Mouse (Mus musculus): ENCODE data around the gene Brinp2.

DNA sequence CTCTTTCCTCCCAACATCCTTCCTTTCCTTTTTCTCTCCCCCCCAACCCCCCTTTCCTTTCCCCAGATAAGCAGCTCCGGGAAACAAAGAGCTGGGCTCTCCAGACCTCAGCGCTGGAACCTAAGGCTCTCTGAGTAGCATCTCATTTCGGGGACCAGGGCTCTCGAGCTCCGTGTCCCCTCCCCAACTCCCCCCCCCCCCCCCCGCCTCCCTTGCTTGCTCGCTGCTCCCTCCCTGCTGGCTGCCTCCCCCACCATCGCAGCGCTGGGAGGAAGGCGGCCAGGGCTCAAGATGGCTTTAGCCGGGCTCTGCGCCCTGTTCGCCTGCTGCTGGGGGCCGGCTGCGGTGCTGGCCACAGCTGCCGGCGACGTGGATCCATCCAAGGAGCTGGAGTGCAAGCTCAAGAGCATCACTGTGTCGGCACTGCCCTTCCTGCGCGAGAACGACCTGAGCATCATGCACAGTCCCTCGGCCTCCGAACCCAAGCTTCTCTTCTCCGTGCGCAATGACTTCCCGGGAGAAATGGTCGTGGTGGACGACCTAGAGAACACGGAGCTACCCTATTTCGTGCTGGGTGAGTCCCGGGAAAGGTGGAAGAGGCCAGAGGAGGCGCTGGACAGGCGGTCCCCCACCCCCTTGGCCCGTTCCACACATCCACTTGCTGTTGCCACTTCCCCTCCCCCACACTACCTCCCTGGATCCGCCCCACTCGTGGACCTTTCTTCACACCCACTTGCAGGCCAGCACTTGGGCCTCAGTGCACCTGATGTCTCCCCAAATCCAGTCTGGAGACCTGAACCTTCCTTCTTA is 6.4 kb upstream of the Brinp2 start:
- TF ChIP-seq CTCF (IDR thresholded peaks at IDR 0.05; ENCODE audit: borderline replicate concordance, insufficient read depth, low read length) (no peak), POLR2A (IDR thresholded peaks at IDR 0.05; ENCODE audit: low read depth, low read length) (no peak)

All from embryonic fibroblast, embryonic 13.5 days (primary cell).